Mouse (Mus musculus) olfactory bulb, adult 2 months (tissue): ENCODE measurements around the gene Vmn1r54. TPM values are rescaled to one million over a fixed set of nuclear protein-coding genes. Genes with fewer than 3 reads are reported as not detected.

ENCODE experiments used
- H3K27ac ChIP-seq: fragments of 200-500 bp; 2 replicates; pipeline ENCODE4 v1.5.1; 2012; ENCODE audit warnings: low read depth, low read length; ENCODE audit not compliant: insufficient read depth
- H3K4me1 ChIP-seq: fragments of 200-500 bp; 2 replicates; pipeline ENCODE4 v1.6.1; 2012; ENCODE audit warnings: low read length; ENCODE audit not compliant: control insufficient read depth, insufficient read depth
- H3K4me3 ChIP-seq: fragments of 200-500 bp; 2 replicates; pipeline ENCODE4 v1.5.1; 2012; ENCODE audit warnings: mild to moderate bottlenecking, low read depth, low read length, moderate library complexity; ENCODE audit not compliant: insufficient read depth
- CTCF ChIP-seq: fragments of 200-500 bp; IDR thresholded peaks from 2 replicates; pipeline ENCODE4 v1.5.1; 2012; ENCODE audit warnings: low read depth, mild to moderate bottlenecking, low read length, moderate library complexity; ENCODE audit not compliant: insufficient read depth
- POLR2A ChIP-seq: fragments of 200-500 bp; IDR thresholded peaks from 2 replicates; pipeline ENCODE4 v1.6.1; 2012; ENCODE audit warnings: mild to moderate bottlenecking, low read depth, low read length, moderate library complexity; ENCODE audit not compliant: insufficient read depth
- WGBS: fragments of 180-500 bp; shearing (Covaris S2); methylation state at CpG from one replicate; pipeline ENCODE4 v1.1.7; 2018; 5-methylcytosine and 5-hydroxymethylcytosine counted together
- polyA plus RNA-seq: library from polyadenylated mRNA; stranded (reverse); fragments of >200 nt; gene quantifications from 2 replicates; pipeline ENCODE4 v1.2.4, GENCODE M21; 2012; ENCODE audit warnings: low replicate concordance; ENCODE audit not compliant: missing spikeins, insufficient read depth, insufficient read length

Vmn1r54 gene
- polyA plus RNA-seq, 1 experiment, result not detected

DNA sequence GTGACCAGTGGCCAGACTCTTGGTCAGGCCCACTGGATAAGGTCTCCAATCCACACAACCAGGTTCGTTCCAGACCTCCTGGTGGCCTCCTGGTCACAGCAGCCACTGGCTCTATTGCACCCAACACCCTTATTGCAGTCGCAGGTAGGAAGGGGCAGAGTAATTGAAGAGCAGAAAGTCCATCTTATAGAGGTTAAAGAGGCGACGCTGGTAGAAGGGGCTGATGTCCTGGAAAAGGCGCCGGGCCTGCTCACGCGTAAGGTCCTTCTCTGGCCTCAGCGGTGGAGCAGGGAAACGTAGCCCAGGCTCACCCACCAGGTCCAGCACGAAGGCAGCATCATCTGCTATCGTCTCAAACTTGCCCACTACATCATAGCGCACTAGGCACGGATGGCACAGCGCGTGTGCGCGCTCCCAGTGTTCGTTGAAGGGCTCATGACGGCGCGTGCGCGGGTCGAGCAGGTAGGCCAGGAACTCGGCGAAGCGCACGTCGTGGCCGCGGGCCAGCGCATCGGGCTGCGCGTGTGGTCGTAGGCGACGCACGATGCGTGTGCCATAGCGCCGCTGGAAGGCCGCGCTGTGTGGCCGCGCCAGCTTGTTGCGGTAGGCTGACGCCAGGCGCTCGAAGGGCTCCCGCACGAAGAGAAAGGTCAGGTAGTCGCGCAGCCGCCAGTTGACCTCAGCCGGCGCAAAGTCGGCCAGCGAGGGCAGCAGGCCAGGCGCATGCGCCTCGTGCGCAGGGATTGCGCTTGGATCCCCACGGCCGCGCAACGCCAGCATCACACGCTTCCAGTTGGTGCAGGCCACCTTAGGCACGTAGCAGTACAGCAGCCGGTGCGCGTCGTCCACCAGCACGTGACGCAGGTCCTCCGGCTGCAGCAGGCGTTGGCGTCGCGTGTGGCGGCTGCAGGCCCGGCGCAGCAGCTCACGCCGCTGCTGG is 63.0 kb downstream of the Vmn1r54 start:
- no peaks in the 10 kb centered on the region for H3K4me1 ChIP-seq
- no peak overlapping the region for H3K27ac ChIP-seq
- no peak overlapping the region for H3K4me3 ChIP-seq
- TF ChIP-seq CTCF (no peak), POLR2A (no peak)
- 91% methylated on average over 87 of the region's 87 CpGs for WGBS

DNA sequence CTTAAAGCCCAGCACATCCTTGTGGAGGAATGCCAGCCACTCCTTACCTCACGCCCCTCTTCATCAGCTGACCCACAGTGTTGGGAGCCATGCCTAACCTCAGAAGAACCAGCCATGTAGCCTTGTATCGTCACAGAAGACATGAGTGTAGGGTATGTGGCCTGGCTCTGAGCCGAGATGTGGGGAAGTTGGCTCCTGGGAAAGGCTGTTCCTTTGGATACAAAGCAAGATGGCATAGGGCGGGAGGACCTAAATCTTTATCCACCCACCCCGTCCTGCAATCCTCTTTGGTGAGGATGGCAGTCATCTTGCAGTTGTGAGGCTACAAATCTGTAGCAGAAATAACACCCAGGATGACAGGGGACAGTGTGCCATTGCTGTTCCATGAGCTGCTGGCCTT is 69.9 kb downstream of the Vmn1r54 start:
- H3K4me3 ChIP-seq, result no peak overlapping the region
- H3K4me1 ChIP-seq, result peaks cover 5% of the 10 kb centered on the region; the same call in 1 of the 2 replicates
- no peak for TF ChIP-seq CTCF
- TF ChIP-seq POLR2A, result no peak
- 89% methylated on average over 5 of the region's 5 CpGs for WGBS
- H3K27ac ChIP-seq, result no peak overlapping the region

DNA sequence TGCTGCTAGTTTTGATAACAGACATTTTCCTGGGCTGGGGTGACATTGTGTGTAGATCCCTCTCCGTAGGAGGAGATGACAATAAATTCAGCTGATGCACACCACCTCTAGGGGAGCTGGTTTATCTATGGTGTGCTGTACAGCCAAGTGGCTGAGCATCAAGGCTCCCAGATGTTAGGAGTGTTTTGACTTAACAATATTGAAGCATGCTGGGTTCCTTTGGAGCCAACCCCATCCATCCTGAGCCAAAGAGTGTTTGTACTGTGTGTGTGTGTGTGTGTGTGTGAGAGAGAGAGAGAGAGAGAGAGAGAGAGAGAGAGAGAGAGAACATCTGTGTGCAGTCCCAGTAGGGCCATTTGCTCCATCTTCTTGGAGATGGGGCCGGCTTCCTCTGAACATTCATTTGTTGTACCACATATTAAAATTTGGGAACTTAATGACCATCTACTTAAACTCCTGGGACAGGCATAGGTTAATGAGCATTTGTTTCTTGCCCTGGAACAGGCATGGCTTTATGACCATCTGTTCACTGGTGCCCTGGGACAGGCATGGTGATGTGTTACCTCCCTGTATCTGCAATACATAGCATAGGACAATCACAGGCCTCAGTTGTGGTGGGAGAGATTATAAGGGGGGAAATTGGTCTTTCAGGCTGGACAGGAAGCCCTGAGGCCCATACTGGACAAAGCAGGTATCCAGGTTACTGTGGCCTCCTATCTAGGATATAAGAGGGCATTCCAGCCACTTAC is 71.6 kb downstream of the Vmn1r54 start:
- peaks cover 5% of the 10 kb centered on the region; the same call in 1 of the 2 replicates for H3K4me1 ChIP-seq
- TF ChIP-seq POLR2A (no peak), CTCF (no peak)
- H3K4me3 ChIP-seq, result no peak overlapping the region

DNA sequence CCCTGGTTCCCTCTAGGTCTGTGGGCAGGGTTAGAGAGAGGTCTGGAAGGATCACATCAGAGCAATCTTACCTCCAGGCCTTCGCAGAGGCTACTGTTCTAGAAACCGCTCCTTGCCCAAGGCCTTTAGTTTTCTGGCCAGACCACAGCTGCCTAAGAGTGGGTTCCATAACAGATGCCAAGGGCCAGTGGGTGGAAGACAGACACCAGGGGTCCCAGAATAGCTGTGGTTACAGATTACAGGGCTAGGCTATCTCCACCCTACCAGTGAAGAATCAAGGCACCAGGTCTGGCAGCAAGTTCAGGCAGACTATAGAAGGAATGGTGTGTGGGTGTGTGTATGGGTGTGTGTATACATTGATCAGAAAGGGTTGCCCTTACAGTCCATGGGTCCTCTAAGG is 72.9 kb downstream of the Vmn1r54 start:
- 92% methylated on average over 2 of the region's 2 CpGs for WGBS
- TF ChIP-seq CTCF (no peak), POLR2A (no peak)
- H3K4me3 ChIP-seq, result no peak overlapping the region
- no peak overlapping the region for H3K27ac ChIP-seq
- peaks cover 5% of the 10 kb centered on the region; the same call in 1 of the 2 replicates for H3K4me1 ChIP-seq

More for the DNA sequence above, 71.6 kb downstream of the Vmn1r54 start:
- WGBS, result 82% methylated on average over 2 of the region's 2 CpGs
- no peak overlapping the region for H3K27ac ChIP-seq

DNA sequence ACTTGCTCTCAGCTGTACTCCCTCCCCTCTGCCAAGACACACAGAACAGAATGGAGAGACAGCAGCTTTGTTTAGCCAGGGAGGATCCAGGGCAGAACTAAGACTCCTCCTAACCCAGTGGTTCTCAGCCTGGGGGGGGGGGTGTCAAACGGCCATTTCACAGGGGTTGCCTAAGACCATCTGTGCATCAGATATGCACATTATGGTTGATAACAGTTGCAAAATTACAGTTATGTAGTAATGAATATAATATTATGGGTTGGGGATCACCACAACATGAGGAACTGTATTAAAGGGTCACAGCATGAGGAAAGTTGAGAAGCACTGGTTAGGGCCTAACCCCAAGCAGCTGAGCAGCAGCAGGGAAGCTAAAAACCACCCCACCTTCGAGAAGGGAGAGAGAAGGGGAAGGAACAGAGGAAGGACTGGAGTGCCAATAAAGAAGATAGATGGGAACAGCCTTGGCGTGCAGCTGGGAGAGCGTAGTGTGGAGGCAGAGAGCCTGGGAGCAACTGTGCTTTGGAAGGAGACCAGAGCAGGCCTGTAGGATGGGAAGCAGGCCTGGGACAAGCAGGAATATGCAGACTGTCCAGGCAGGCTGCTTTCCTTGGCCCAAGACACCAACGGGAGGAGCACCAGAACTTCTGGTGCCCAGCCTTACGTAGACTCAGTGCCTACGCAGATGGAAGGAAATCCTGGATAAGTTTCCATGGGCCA is 73.5 kb downstream of the Vmn1r54 start:
- Histone ChIP-seq H3K4me3 (no peak overlapping the region), H3K27ac (no peak overlapping the region), H3K4me1 (peaks cover 5% of the 10 kb centered on the region; the same call in 1 of the 2 replicates)
- WGBS, result 75% methylated on average over 7 of the region's 7 CpGs
- no peak for TF ChIP-seq POLR2A
- TF ChIP-seq CTCF, result no peak

DNA sequence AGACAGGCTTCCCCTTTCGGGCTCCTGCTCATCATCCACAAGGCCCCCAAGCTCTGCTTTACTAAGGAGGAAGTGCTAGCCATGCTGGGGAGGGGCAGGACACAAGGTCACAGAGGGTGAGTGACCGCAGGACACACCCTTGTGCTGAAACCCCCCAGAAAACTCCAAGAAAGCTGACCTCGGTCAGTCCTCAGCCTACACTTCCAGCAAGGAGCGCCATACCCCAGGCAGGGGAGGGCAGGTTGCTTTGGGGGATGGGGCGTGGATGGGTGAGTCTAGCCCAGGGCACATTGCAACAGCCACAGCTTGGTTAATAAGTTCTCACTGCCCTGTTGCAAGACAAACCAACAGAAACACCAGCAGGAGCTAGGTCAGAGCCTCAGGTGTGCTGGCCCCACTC is 74.3 kb downstream of the Vmn1r54 start:
- TF ChIP-seq POLR2A, result no peak
- TF ChIP-seq CTCF, result no peak
- WGBS, result 85% methylated on average over 5 of the region's 5 CpGs
- no peak overlapping the region for H3K27ac ChIP-seq
- H3K4me3 ChIP-seq, result no peak overlapping the region
- peaks cover 7% of the 10 kb centered on the region; the same call in 1 of the 2 replicates for H3K4me1 ChIP-seq

Other genes with a start within 250 kb of the Vmn1r54 start
- not detected in 2 replicates for gene Vmn1r47, start 230.2 kb upstream of the Vmn1r54 start, polyA plus RNA-seq
- gene Vmn1r48, start 209.5 kb upstream of the Vmn1r54 start, polyA plus RNA-seq, result not detected in 2 replicates
- gene Vmn1r49, start 167.8 kb upstream of the Vmn1r54 start, polyA plus RNA-seq, result not detected in 2 replicates
- not detected in 2 replicates for gene Vmn1r50, start 144.9 kb upstream of the Vmn1r54 start, polyA plus RNA-seq
- gene Vmn1r51, start 123.7 kb upstream of the Vmn1r54 start, polyA plus RNA-seq, result not detected in 2 replicates
- gene Vmn1r52, start 71.5 kb upstream of the Vmn1r54 start, polyA plus RNA-seq, result not detected in 2 replicates
- gene V1ra8, start 43.5 kb upstream of the Vmn1r54 start, polyA plus RNA-seq, result not detected in 2 replicates
- gene Vmn1r53, start 21.9 kb upstream of the Vmn1r54 start, polyA plus RNA-seq, result not detected in 2 replicates
- gene BC048671, start 54.9 kb downstream of the Vmn1r54 start, polyA plus RNA-seq, result not detected in 2 replicates
- not detected in 2 replicates for gene Chst13, start 78.9 kb downstream of the Vmn1r54 start, polyA plus RNA-seq
- gene Uroc1, start 87.0 kb downstream of the Vmn1r54 start, polyA plus RNA-seq, result not detected in 2 replicates
- gene Zxdc, start 123.2 kb downstream of the Vmn1r54 start, polyA plus RNA-seq, result not detected in 2 replicates
- not detected in 2 replicates for gene Cfap100, start 182.5 kb downstream of the Vmn1r54 start, polyA plus RNA-seq
- gene Klf15, start 216.3 kb downstream of the Vmn1r54 start, polyA plus RNA-seq, result not detected in 2 replicates
- gene Aldh1l1, start 240.1 kb downstream of the Vmn1r54 start, polyA plus RNA-seq, result not detected in 2 replicates